Mouse (Mus musculus) gastrocnemius, adult 8-10 months (tissue): ENCODE measurements around the gene Itm2b. TPM values are rescaled to one million over a fixed set of nuclear protein-coding genes. Genes with fewer than 3 reads are reported as not detected.

ENCODE experiments used
- DNase-seq, 2 experiments: peaks; one replicate each; pipeline ENCODE4 v3.0.0; 2022; ENCODE audit warnings: low spot score in 2 of 2
- total RNA-seq, 4 experiments: library from RNA; stranded (reverse); gene quantifications; 2 replicates each; pipeline ENCODE4 v1.2.4; 2022

Gene Itm2b
- 100 to 1,000 TPM; 232 to 300 (median 269) TPM for total RNA-seq

GRCm38 (mm10) chr14:73384913-73385719, at the start of gene Itm2b:
TSS of gene Itm2b (minus strand) at chr14:73385289.
- peak; percentile 70 to 75 for DNase-seq

DNA sequence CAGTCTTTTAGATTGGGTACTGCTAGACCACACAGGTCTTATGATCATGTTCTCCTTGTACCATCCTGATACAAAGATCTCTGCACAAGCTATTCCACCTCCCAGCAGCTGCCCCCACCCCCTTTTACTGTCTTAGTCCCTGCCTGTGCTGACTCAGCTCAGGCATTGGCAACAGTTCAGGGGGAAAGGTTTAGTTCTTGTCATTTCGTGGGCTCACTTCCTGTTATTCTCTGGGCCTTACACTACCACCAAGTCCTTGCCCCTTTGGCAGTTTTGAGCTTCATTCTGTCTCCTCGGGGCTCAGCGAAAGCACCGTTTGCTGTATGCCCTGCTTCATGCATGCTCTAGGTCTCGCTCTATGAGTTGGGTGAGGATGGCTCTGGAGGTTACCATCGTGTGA, 48.4 kb upstream of the Itm2b start:
- DNase-seq: no peak

GRCm38 (mm10) chr14:73430571-73430970, 45.5 kb upstream of the Itm2b start:
- DNase-seq: no peak

DNA sequence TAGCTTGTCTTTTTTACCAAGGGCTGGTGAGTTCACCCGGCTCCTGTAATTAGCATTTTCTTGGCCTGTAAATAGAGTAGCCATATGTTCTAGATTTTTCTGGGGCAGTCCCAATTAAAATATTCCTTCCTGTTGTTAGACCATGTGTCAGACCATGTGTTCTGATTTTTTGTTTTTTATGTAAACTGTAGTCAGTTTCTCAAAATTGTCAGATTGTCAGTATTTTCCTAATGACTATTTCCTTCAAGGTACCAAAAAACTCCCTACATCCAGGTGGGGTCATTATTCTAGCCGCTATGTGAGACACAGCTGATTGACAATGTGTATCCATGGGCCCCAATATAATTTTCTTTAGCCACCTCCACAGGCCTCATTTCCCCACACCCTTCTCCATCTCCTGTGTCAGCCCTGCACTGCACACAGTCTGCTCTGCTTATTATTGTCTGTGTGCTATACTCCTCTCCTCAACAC, 40.5 kb upstream of the Itm2b start:
- DNase-seq: no peak

- DNase-seq: no peak
Observed at GRCm38 (mm10) chr14:73424961-73425360, 39.9 kb upstream of the Itm2b start.

DNA sequence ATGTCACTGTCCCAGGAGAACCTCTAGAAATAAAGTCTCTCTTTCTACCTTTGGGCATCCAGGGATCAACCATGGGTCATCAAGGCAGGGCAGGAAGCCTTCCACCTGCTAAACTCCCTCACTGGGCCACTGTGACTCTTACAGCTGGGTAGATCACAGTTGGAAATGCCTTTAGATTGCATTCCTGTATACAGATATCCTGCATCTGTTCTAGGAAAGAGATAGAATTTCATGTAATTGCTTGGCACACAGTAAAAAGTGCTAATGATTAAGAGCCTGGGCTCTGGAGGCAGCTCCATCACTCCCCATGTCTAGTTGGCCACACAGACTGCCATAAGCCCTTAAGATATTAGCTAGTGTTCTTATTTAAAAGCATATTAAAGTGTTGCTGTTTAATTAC, 38.5 kb upstream of the Itm2b start:
- no peak for DNase-seq

GRCm38 (mm10) chr14:73422621-73423020, 37.5 kb upstream of the Itm2b start:
- no peak for DNase-seq

DNA sequence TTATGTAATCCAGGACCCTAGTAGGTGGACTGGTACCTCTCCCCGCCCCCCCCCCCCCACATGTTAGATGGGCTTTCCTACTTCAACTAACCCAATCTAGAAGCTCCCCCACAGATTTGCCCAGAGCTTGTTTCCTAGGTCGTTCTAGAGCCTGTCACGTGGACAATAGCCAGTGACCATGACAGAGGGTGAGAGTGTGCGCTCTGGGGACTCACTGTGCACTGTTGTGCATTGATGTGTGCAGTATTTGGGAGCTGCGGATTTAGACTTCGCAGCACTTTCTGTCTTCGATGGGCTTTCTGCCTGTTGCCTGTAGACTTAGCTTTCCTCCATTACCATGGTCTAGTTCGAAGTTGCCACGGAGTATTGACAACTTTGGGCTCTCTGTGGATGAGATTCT, 36.5 kb upstream of the Itm2b start:
- no peak for DNase-seq

GRCm38 (mm10) chr14:73420138-73420745, 35.2 kb upstream of the Itm2b start:
- DNase-seq: no peak

- DNase-seq: no peak
Observed at GRCm38 (mm10) chr14:73416511-73416910, 31.4 kb upstream of the Itm2b start.

DNA sequence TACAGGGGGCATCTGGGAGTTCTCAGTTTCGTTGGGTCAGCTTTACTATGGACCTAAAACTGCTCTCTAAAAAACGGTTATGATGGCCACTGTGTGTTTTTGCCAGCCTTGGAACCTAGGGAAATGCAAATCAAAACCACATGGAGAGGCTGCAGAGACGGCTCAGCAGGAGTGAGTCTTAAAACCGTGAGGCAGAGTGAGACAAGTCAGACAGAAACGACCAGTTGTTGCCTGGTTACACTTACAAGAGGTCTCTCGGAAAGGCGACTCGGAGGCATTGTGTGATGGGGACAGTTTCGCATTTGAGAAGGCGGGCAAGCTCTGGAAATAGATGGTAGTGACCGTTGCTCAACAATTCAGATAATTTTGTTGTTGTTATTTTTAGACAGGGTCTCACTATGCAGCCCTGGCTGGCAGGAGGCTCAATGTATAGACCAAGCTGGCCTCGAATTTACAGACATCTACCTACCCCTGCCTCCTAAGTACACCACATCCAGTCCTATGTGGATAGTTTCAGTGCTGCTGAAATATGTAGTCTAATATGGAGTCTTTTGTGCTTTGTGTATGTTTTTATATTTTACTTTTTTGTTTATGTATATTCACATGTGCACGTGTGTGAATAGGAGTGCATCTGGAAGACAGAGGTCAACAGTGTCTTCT, 30.4 kb upstream of the Itm2b start:
- no peak for DNase-seq

GRCm38 (mm10) chr14:73411729-73412128, 26.6 kb upstream of the Itm2b start:
- DNase-seq: no peak

DNA sequence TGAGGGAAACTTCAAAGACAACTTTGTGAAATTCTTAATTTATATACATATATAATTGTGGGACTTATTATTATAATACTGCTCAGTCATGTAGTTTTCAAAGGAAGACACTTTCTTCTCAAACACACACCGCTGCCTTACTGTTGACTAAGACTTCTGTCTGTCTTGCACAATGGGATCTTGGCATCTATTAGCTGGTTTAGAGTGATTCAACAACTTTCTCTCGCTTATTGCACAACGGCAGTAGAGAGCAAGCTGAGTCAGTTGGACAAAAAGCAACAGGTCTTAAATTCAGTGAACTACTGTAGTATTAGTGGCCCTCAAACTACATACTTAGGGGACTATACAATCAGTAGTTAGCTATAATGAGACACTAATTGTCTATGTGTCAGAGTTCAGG, 25.0 kb upstream of the Itm2b start:
- DNase-seq: no peak

GRCm38 (mm10) chr14:73408223-73408845, 23.2 kb upstream of the Itm2b start:
- no peak for DNase-seq

DNA sequence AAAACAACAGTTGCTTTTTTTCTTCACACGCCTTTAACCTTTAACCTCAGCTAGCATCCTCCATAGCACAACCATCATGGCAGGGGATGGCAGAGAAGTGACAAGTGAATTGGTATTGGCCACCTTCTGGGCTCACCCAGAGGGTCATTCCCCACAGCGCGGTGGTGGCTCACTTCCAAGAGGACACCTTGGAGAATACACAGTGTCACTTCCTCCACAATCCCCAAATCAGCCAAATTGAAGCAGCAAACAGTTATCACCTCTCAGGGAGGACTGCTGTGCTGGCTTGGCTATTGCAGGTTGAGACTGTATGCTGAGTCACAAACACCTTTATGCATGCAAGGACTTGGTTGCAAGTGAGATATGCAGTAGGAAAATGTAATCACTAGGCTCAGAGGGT, 18.9 kb upstream of the Itm2b start:
- no peak for DNase-seq

GRCm38 (mm10) chr14:73403351-73403750, 18.3 kb upstream of the Itm2b start:
- DNase-seq: no peak

DNA sequence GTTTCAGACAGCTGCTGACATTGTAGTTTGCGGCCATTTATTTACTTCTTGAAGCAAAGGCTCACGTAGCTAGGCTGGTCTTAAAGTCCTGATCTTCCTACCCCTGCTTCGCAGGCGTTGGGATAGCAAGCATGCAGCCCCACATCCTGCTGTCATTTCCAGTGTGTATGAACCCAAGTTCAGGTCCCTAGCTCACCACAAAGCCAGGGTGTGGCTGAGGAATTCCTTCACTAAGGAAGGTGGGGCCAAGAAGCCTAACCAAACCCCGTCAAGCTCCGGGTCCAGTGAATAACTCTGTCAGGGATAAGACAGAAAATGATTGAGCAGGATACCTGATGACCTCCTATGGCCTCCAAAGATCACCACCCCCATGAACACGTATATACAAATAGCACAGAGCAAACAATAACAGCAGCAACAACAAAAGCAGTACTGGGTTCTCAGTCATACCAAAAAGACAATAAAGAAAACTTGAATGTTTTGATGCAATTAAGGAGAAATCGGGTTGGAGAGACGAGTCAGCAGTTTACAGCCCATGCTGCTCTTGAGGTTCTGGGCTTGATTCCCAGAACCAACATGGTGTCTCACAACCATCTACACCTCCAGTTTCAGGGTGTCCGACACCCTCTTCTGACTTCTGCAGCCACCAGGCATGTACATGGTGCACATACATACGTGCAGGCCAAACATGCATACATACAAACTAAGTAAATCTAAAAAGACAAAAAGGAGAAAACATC, 17.4 kb upstream of the Itm2b start:
- DNase-seq: no peak

GRCm38 (mm10) chr14:73401408-73401807, 16.3 kb upstream of the Itm2b start:
- DNase-seq: no peak

DNA sequence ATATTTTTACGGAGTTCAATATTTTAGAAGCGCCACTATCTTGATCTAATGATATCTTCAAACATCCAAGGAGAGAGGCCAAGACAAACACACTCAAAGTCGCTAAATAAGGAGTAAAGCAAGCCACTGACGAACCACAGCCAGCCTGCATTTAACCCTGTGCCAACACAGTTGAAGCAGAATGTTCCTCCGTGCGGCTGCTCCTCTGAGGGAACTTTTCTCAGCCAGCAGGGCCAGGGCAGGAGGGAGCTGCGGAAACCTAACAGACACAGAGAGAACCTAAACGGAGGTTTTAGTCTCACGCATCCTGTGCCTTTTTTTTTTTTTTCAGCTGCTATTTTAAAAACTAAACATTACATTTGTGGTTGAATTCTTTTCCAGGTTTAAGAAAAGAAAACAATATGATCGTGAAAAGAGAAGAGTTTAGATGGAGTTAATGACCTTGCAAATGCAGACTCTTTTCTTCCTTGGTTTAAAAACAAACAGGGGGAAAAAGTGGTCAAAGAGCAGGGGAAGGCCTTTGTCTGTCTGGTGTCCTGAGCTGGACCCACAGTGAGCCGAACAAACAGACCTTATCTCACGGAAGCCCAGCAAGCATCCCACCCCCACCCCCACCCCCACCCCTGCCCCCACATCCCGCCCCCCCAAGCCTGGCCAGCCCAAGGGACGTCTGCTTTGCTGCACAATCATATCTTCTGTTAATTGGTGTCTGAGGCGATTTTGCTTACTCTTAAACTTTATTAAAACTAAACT, 15.0 kb upstream of the Itm2b start:
- DNase-seq: no peak

- no peak for DNase-seq
Observed at GRCm38 (mm10) chr14:73398367-73398996, 13.4 kb upstream of the Itm2b start.
